Mouse (Mus musculus) midbrain, embryonic 10.5 days (tissue): ENCODE data around the gene Gm10118. TPM values are rescaled to one million over a fixed set of nuclear protein-coding genes. Genes with fewer than 3 reads are reported as not detected.

ENCODE experiments used
- DNase-seq: peaks from one replicate; pipeline ENCODE4 v3.0.0-alpha.2; 2017; ENCODE audit warnings: low spot score
- H3K27ac ChIP-seq: fragments of 300-500 bp; sonication (generic); replicated peaks from 2 replicates; pipeline ENCODE4 v1.5.1; 2016; ENCODE audit warnings: mild to moderate bottlenecking
- H3K27me3 ChIP-seq: fragments of 300-500 bp; sonication (generic); 2 replicates; pipeline ENCODE4 v1.6.1; 2016; ENCODE audit warnings: low read depth, mild to moderate bottlenecking; ENCODE audit not compliant: poor library complexity, severe bottlenecking
- H3K36me3 ChIP-seq: fragments of 300-500 bp; sonication (generic); 2 replicates; pipeline ENCODE4 v1.6.1; 2016; ENCODE audit warnings: mild to moderate bottlenecking, moderate library complexity
- H3K4me1 ChIP-seq: fragments of 300-500 bp; sonication (generic); 2 replicates; pipeline ENCODE4 v1.6.1; 2016
- H3K4me3 ChIP-seq: fragments of 300-500 bp; sonication (generic); 2 replicates; pipeline ENCODE4 v1.5.1; 2016; ENCODE audit warnings: mild to moderate bottlenecking, moderate library complexity
- H3K9me3 ChIP-seq: fragments of 300-500 bp; sonication (generic); replicated peaks from 2 replicates; pipeline ENCODE4 v1.6.1; 2016; ENCODE audit warnings: mild to moderate bottlenecking
- WGBS: fragments of 180-500 bp; shearing (Covaris S2); methylation state at CpG from one replicate; pipeline ENCODE4 v1.1.7; 2016; 5-methylcytosine and 5-hydroxymethylcytosine counted together
- polyA plus RNA-seq: library from polyadenylated mRNA; unstranded; fragments of >200 nt; fragmentation: Nextera tagmentation; extraction: Ambion mirVana; gene quantifications from 2 replicates; pipeline ENCODE4 v1.2.1, GENCODE M21; 2016

The Gm10118 gene
- not detected in 2 replicates for polyA plus RNA-seq

- H3K9me3 ChIP-seq = no peaks in the 10 kb centered on the region
- H3K27ac ChIP-seq = no peak within 1 kb of the TSS
- peaks cover 7% of the 10 kb centered on the region for H3K4me1 ChIP-seq
- H3K36me3 ChIP-seq = no peaks in the 10 kb centered on the region
- no peaks in the 10 kb centered on the region for H3K27me3 ChIP-seq
- H3K4me3 ChIP-seq = no peak within 1 kb of the TSS
- DNase-seq = no peak
These were observed at the start of gene Gm10118 for GRCm38 (mm10) chr10:63927334-63927733. Gene Gm10118 (minus strand): TSS chr10:63927434.

- no peak for DNase-seq
- WGBS = 90% methylated on average over 2 of the region's 2 CpGs
- no peaks in the 10 kb centered on the region for H3K36me3 ChIP-seq
These were observed 45.1 kb upstream of the Gm10118 start for GRCm38 (mm10) chr10:63972300-63972699.

GRCm38 (mm10) chr10:63954308-63954930, 27.2 kb upstream of the Gm10118 start:
- 25% methylated on average over 6 of the region's 7 CpGs for WGBS
- peak overlapping the region; percentile 57; the same call in 1 of the 2 replicates for H3K27ac ChIP-seq
- peak; percentile 16 for DNase-seq

More at GRCm38 (mm10) chr10:63972300-63972699, 45.1 kb upstream of the Gm10118 start:
- Histone ChIP-seq H3K4me1 (no peaks in the 10 kb centered on the region), H3K4me3 (no peak overlapping the region), H3K27ac (no peak overlapping the region), H3K9me3 (no peaks in the 10 kb centered on the region), H3K27me3 (no peaks in the 10 kb centered on the region)

GRCm38 (mm10) chr10:63951481-63951880, 24.2 kb upstream of the Gm10118 start:
- WGBS = 77% methylated on average over 1 of the region's 1 CpGs
- Histone ChIP-seq H3K4me1 (peaks cover 6% of the 10 kb centered on the region), H3K36me3 (no peaks in the 10 kb centered on the region), H3K4me3 (no peak overlapping the region), H3K9me3 (no peaks in the 10 kb centered on the region), H3K27me3 (no peaks in the 10 kb centered on the region), H3K27ac (no peak overlapping the region)
- no peak for DNase-seq

More at GRCm38 (mm10) chr10:63954308-63954930, 27.2 kb upstream of the Gm10118 start:
- Histone ChIP-seq H3K27me3 (no peaks in the 10 kb centered on the region), H3K4me3 (no peak overlapping the region), H3K9me3 (no peaks in the 10 kb centered on the region), H3K36me3 (no peaks in the 10 kb centered on the region), H3K4me1 (peaks cover 6% of the 10 kb centered on the region)

GRCm38 (mm10) chr10:63950867-63951266, 23.6 kb upstream of the Gm10118 start:
- Histone ChIP-seq H3K4me1 (peaks cover 6% of the 10 kb centered on the region), H3K9me3 (no peaks in the 10 kb centered on the region), H3K27ac (no peak overlapping the region), H3K27me3 (no peaks in the 10 kb centered on the region), H3K36me3 (no peaks in the 10 kb centered on the region), H3K4me3 (no peak overlapping the region)
- 83% methylated on average over 8 of the region's 8 CpGs for WGBS
- DNase-seq = no peak

GRCm38 (mm10) chr10:63947266-63947665, 20.0 kb upstream of the Gm10118 start:
- Histone ChIP-seq H3K36me3 (no peaks in the 10 kb centered on the region), H3K4me3 (no peak overlapping the region), H3K9me3 (no peaks in the 10 kb centered on the region), H3K27me3 (no peaks in the 10 kb centered on the region), H3K27ac (no peak overlapping the region), H3K4me1 (no peaks in the 10 kb centered on the region)
- no peak for DNase-seq
- 81% methylated on average over 4 of the region's 4 CpGs for WGBS

GRCm38 (mm10) chr10:63945534-63945933, 18.3 kb upstream of the Gm10118 start:
- Histone ChIP-seq H3K27ac (no peak overlapping the region), H3K4me1 (no peaks in the 10 kb centered on the region), H3K27me3 (no peaks in the 10 kb centered on the region), H3K9me3 (no peaks in the 10 kb centered on the region), H3K4me3 (no peak overlapping the region), H3K36me3 (no peaks in the 10 kb centered on the region)
- DNase-seq = no peak
- 75% methylated on average over 3 of the region's 3 CpGs for WGBS

GRCm38 (mm10) chr10:63933946-63934345, 6.7 kb upstream of the Gm10118 start:
- Histone ChIP-seq H3K36me3 (no peaks in the 10 kb centered on the region), H3K4me3 (no peak overlapping the region), H3K9me3 (no peaks in the 10 kb centered on the region), H3K27me3 (no peaks in the 10 kb centered on the region), H3K27ac (no peak overlapping the region), H3K4me1 (peaks cover 3% of the 10 kb centered on the region)
- DNase-seq = no peak
- 81% methylated on average over 5 of the region's 5 CpGs for WGBS

GRCm38 (mm10) chr10:63908878-63909277, 18.4 kb downstream of the Gm10118 start:
- Histone ChIP-seq H3K27me3 (no peaks in the 10 kb centered on the region), H3K36me3 (no peaks in the 10 kb centered on the region), H3K27ac (no peak overlapping the region), H3K4me3 (no peak overlapping the region), H3K4me1 (no peaks in the 10 kb centered on the region), H3K9me3 (no peaks in the 10 kb centered on the region)
- no peak for DNase-seq

- no peaks in the 10 kb centered on the region for H3K4me1 ChIP-seq
- no peak overlapping the region for H3K4me3 ChIP-seq
- no peaks in the 10 kb centered on the region for H3K9me3 ChIP-seq
- H3K27ac ChIP-seq = no peak overlapping the region
- H3K36me3 ChIP-seq = no peaks in the 10 kb centered on the region
- no peak for DNase-seq
- H3K27me3 ChIP-seq = no peaks in the 10 kb centered on the region
These were observed 27.3 kb downstream of the Gm10118 start for GRCm38 (mm10) chr10:63899891-63900290.

GRCm38 (mm10) chr10:63894612-63895011, 32.6 kb downstream of the Gm10118 start:
- no peak for DNase-seq
- 89% methylated on average over 5 of the region's 5 CpGs for WGBS

GRCm38 (mm10) chr10:63886449-63887088, 40.7 kb downstream of the Gm10118 start:
- WGBS = 91% methylated on average over 23 of the region's 23 CpGs
- Histone ChIP-seq H3K4me1 (no peaks in the 10 kb centered on the region), H3K4me3 (no peak overlapping the region), H3K27ac (no peak overlapping the region), H3K9me3 (no peaks in the 10 kb centered on the region), H3K36me3 (no peaks in the 10 kb centered on the region), H3K27me3 (no peaks in the 10 kb centered on the region)
- no peak for DNase-seq

More at GRCm38 (mm10) chr10:63894612-63895011, 32.6 kb downstream of the Gm10118 start:
- Histone ChIP-seq H3K27ac (no peak overlapping the region), H3K4me3 (no peak overlapping the region), H3K36me3 (no peaks in the 10 kb centered on the region), H3K9me3 (no peaks in the 10 kb centered on the region), H3K27me3 (no peaks in the 10 kb centered on the region), H3K4me1 (no peaks in the 10 kb centered on the region)

- H3K27me3 ChIP-seq = no peaks in the 10 kb centered on the region
- H3K36me3 ChIP-seq = no peaks in the 10 kb centered on the region
- no peak for DNase-seq
- no peak overlapping the region for H3K4me3 ChIP-seq
- H3K9me3 ChIP-seq = no peaks in the 10 kb centered on the region
- WGBS = 77% methylated on average over 5 of the region's 5 CpGs
- no peaks in the 10 kb centered on the region for H3K4me1 ChIP-seq
- H3K27ac ChIP-seq = no peak overlapping the region
These were observed 46.8 kb downstream of the Gm10118 start for GRCm38 (mm10) chr10:63880462-63880903.
